Mouse (Mus musculus) limb, embryonic 11.5 days (tissue): ENCODE measurements around the gene Epha4. TPM values are rescaled to one million over a fixed set of nuclear protein-coding genes. Genes with fewer than 3 reads are reported as not detected.

Experiments
- ATAC-seq: fragments of 200-750 bp; cut with Nextera tagmentation; 2 replicates; pipeline ENCODE4 v1.8.0; 2017; ENCODE audit warnings: low read depth; ENCODE audit not compliant: insufficient number of reproducible peaks, low FRiP score, low TSS enrichment
- DNase-seq: peaks from one replicate; pipeline ENCODE4 v3.0.0-alpha.2; 2015; ENCODE audit warnings: low spot score
- H3K27ac ChIP-seq: fragments of 300-500 bp; sonication (generic); replicated peaks from 2 replicates; pipeline ENCODE4 v1.5.1; 2014; ENCODE audit warnings: low read depth, mild to moderate bottlenecking, low read length
- H3K27me3 ChIP-seq: fragments of 300-500 bp; sonication (generic); 2 replicates; pipeline ENCODE4 v1.6.1; 2014; ENCODE audit warnings: mild to moderate bottlenecking, low read length, mixed read lengths; ENCODE audit not compliant: control insufficient read depth, insufficient read depth
- H3K36me3 ChIP-seq: fragments of 300-500 bp; sonication (generic); 2 replicates; pipeline ENCODE4 v1.6.1; 2014; ENCODE audit warnings: mild to moderate bottlenecking, low read length, moderate library complexity, mixed read lengths; ENCODE audit not compliant: control insufficient read depth, insufficient read depth
- H3K4me1 ChIP-seq: fragments of 300-500 bp; sonication (generic); 2 replicates; pipeline ENCODE4 v1.6.1; 2014; ENCODE audit warnings: low read length, mixed read lengths; ENCODE audit not compliant: control insufficient read depth, insufficient read depth
- H3K4me2 ChIP-seq: fragments of 300-500 bp; sonication (generic); 2 replicates; pipeline ENCODE4 v1.6.1; 2014; ENCODE audit warnings: low read depth, mild to moderate bottlenecking, moderate library complexity; ENCODE audit not compliant: severe bottlenecking
- H3K4me3 ChIP-seq: fragments of 300-500 bp; sonication (generic); 2 replicates; pipeline ENCODE4 v1.5.1; 2014; ENCODE audit warnings: low read depth, low read length
- H3K9ac ChIP-seq: fragments of 300-500 bp; sonication (generic); 2 replicates; pipeline ENCODE4 v1.6.1; 2014; ENCODE audit warnings: mild to moderate bottlenecking, low read length
- H3K9me3 ChIP-seq: fragments of 300-500 bp; sonication (generic); 2 replicates; pipeline ENCODE4 v1.6.1; 2016; ENCODE audit warnings: low read length; ENCODE audit not compliant: control insufficient read depth
- WGBS: fragments of 180-500 bp; shearing (Covaris S2); extraction: QIAGEN DNeasy Blood & Tissue Kit; methylation state at CpG from one replicate; pipeline ENCODE4 v1.1.7; 2014; 5-methylcytosine and 5-hydroxymethylcytosine counted together
- polyA plus RNA-seq: library from polyadenylated mRNA; unstranded; fragments of >200 nt; fragmentation: Nextera tagmentation; extraction: Ambion mirVana; gene quantifications from 2 replicates; pipeline ENCODE4 v1.2.1, GENCODE M21; 2014

Epha4 gene
- polyA plus RNA-seq, 1 experiment from 2014 or later: 41.9 TPM

DNA sequence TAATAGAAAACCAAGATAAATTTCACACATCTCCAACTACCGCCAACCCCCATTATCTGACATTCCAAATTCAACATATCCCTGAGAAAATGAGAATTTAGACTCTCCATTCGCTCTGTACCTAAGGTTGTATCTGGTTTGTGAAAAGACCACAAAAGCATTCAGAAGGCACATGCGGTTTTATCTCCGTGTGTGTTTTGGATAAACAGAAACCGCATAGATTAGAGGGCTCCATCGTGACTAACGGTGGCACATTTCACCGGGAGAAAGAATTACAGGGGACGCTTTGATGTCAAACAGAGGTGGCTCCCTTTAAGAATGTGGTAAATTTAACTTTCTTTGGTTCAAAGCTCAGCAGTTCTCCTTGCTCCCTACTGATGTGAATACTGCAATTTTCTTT, 107.5 kb downstream of the Epha4 start:
- ATAC-seq (no peak), DNase-seq (no peak)
- peaks cover 22% of the 10 kb centered on the region for H3K4me1 ChIP-seq
- H3K9me3 ChIP-seq: no peaks in the 10 kb centered on the region
- no peak overlapping the region for H3K4me3 ChIP-seq
- WGBS: 21% methylated on average over 9 of the region's 9 CpGs
- H3K36me3 ChIP-seq: no peaks in the 10 kb centered on the region
- H3K9ac ChIP-seq: no peak overlapping the region
- no peaks in the 10 kb centered on the region for H3K27me3 ChIP-seq
- no peak overlapping the region for H3K27ac ChIP-seq
- no peak overlapping the region for H3K4me2 ChIP-seq

DNA sequence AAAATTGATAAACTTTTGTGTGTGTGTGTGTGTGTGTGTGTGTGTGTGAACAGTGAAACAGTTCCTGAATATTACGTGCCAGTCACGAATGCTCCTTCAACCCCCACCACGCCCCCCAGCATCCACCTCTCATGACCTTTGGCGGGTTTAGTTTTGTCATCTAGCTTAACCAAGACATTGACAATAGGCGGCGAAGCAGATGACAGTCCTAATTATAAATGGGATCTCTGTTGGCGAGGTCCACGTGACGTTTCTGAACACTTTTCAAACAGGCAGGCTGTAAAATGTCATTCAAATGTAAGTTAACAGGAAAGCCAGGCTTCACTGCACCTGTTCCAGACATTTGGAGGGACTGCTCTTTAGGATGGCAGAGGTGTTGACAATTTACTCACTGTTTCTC, 108.3 kb downstream of the Epha4 start:
- Histone ChIP-seq H3K4me3 (no peak overlapping the region), H3K27me3 (no peaks in the 10 kb centered on the region), H3K4me2 (no peak overlapping the region), H3K4me1 (peaks cover 22% of the 10 kb centered on the region), H3K36me3 (no peaks in the 10 kb centered on the region), H3K9ac (no peak overlapping the region), H3K9me3 (no peaks in the 10 kb centered on the region), H3K27ac (no peak overlapping the region)
- ATAC-seq (no peak), DNase-seq (no peak)
- 76% methylated on average over 9 of the region's 9 CpGs for WGBS

DNA sequence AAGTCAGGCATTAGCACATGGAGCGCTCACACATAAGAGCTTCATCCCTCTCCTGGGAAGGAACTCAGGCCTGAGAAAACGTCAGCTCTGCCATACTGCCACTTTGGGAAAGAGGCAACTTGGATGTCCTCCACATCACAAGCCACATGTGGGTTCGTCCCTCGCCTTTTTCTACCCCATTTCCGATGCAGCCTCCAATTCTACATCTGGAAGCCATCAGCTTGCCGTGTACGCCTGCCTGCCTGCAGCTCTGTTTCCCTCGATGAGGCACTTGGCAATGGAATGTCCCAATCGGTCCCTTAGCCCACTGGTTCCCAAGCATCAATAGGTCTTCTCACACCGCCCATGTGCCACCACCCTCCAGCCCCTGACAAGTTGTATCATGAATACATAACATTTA, 110.4 kb downstream of the Epha4 start:
- no peaks in the 10 kb centered on the region for H3K36me3 ChIP-seq
- H3K27ac ChIP-seq: no peak overlapping the region
- WGBS: 25% methylated on average over 10 of the region's 10 CpGs
- DNase-seq (peak; percentile 69), ATAC-seq (no peak)
- H3K4me1 ChIP-seq: peaks cover 22% of the 10 kb centered on the region
- H3K4me3 ChIP-seq: no peak overlapping the region
- H3K27me3 ChIP-seq: no peaks in the 10 kb centered on the region
- H3K9ac ChIP-seq: no peak overlapping the region
- H3K9me3 ChIP-seq: no peaks in the 10 kb centered on the region
- no peak overlapping the region; the same call in 1 of the 2 replicates for H3K4me2 ChIP-seq

DNA sequence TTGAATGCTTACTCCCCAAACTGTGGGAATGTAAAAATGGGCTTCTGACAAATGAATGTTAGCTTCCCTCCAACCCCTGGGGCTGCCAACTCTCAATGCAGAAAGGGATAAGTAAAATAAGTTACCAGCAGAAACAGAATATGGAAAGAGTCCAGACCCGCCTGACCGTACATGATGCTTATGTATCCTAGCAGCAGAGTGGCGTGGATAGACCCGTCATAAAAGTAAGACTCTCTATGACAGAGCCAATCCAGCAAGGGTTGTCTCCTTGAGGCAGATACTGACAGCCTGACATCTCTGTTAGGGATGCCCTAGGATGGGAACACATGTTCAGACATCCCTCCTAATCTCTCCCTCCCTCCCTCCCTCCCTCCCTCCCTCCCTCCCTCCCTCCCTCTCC, 111.9 kb downstream of the Epha4 start:
- DNase-seq (no peak), ATAC-seq (no peak)
- no peak overlapping the region for H3K4me3 ChIP-seq
- H3K36me3 ChIP-seq: no peaks in the 10 kb centered on the region
- no peaks in the 10 kb centered on the region for H3K9me3 ChIP-seq
- no peak overlapping the region for H3K4me2 ChIP-seq
- 82% methylated on average over 4 of the region's 4 CpGs for WGBS
- no peak overlapping the region for H3K27ac ChIP-seq
- H3K27me3 ChIP-seq: no peaks in the 10 kb centered on the region
- H3K4me1 ChIP-seq: peaks cover 18% of the 10 kb centered on the region
- H3K9ac ChIP-seq: no peak overlapping the region

DNA sequence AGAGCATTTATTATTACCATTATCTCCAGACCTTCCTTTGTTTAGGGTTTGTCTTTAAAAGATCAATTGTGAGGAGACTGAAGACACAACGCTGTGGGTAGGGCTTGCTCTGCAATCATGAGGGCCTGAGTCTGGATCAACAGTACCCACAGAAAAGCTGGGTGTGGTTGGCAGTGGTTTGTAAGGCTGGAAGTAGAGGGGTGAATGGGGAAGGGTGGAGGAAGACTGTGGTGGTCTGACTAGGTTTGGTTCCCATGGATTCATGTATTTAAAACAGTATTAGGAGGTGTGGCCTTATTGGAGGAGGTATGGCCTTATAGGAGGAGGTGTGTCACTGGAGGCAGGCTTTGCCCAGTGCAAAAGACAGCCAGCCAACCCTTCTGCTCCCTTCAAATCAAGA, 113.4 kb downstream of the Epha4 start:
- H3K4me2 ChIP-seq: no peak overlapping the region
- H3K36me3 ChIP-seq: no peaks in the 10 kb centered on the region
- H3K27ac ChIP-seq: no peak overlapping the region
- H3K9ac ChIP-seq: no peak overlapping the region
- 77% methylated on average over 1 of the region's 1 CpGs for WGBS
- no peaks in the 10 kb centered on the region for H3K27me3 ChIP-seq
- no peak overlapping the region for H3K4me3 ChIP-seq
- H3K4me1 ChIP-seq: peaks cover 14% of the 10 kb centered on the region
- no peak for ATAC-seq
- no peak for DNase-seq
- no peaks in the 10 kb centered on the region for H3K9me3 ChIP-seq

DNA sequence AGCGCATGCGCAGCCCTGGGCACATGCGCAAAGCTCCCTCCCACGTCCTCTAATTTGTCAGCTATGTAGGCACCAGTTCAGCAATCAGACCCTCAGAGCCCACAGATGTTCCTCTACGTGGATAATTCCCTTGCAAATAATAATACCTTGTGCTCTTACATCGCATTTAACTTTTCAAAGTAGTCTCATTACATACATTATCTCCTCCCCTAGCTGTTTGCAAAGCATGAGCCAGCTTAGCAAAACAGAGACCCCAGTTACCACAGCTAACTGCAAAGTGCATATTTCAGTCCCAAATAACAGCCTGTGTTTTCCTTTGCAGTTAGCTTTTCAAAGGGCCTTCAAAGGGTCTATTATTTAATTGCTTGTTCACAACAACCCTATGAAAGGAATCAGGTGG, 123.3 kb downstream of the Epha4 start:
- no peaks in the 10 kb centered on the region for H3K27me3 ChIP-seq
- peaks cover 8% of the 10 kb centered on the region; the same call in 1 of the 2 replicates for H3K4me1 ChIP-seq
- no peaks in the 10 kb centered on the region for H3K9me3 ChIP-seq
- H3K27ac ChIP-seq: no peak overlapping the region
- ATAC-seq: no peak
- WGBS: 83% methylated on average over 6 of the region's 6 CpGs
- no peaks in the 10 kb centered on the region; the same call in 1 of the 2 replicates for H3K36me3 ChIP-seq
- H3K4me3 ChIP-seq: no peak overlapping the region
- H3K4me2 ChIP-seq: no peak overlapping the region
- H3K9ac ChIP-seq: no peak overlapping the region
- DNase-seq: no peak

DNA sequence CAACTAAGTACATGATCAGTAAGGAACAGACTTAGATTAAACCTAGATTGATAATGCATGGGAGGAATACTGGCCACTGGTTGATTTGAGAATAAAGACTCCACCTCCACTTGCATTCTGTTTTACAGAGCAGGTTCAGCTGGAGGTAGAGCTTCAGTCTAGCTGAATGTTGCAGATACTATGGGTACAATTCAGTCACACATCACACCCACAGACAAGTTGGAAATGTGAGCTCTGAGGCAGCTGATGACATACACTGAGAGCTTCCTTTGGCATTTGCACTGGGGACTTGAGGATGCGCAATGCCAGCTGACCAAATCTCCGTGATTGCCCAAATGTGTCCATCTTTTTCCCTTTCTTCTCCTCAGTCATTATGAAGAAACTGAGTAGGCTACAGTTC, 125.8 kb downstream of the Epha4 start:
- peaks cover 12% of the 10 kb centered on the region; the same call in 1 of the 2 replicates for H3K4me1 ChIP-seq
- H3K9me3 ChIP-seq: no peaks in the 10 kb centered on the region
- no peak overlapping the region for H3K27ac ChIP-seq
- H3K36me3 ChIP-seq: peaks cover 2% of the 10 kb centered on the region; the same call in 1 of the 2 replicates
- H3K4me2 ChIP-seq: no peak overlapping the region
- H3K27me3 ChIP-seq: no peaks in the 10 kb centered on the region
- no peak overlapping the region for H3K9ac ChIP-seq
- no peak overlapping the region for H3K4me3 ChIP-seq
- DNase-seq (no peak), ATAC-seq (no peak)
- 96% methylated on average over 2 of the region's 2 CpGs for WGBS

DNA sequence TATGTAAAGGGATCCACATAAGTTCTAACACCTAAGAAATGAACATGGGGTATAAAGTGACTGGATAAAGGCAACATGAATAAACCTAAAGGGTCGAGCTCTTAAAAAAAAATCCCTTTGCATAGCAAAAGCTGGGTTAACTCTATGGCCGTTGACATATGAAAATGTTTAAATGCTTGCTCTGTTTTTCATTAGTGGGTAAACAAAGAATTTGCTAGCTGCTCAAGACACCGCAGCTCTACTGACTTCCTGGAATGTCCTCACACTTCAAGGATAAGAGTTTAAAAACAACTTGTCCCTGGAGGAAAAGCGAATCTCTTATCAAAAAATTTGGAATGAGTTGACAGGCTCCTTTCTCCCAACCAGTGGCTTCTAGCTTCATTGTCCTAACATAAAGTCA, 126.3 kb downstream of the Epha4 start:
- Histone ChIP-seq H3K9ac (no peak overlapping the region), H3K36me3 (peaks cover 2% of the 10 kb centered on the region; the same call in 1 of the 2 replicates), H3K27ac (no peak overlapping the region), H3K4me1 (peaks cover 12% of the 10 kb centered on the region; the same call in 1 of the 2 replicates), H3K27me3 (no peaks in the 10 kb centered on the region), H3K4me3 (no peak overlapping the region), H3K9me3 (no peaks in the 10 kb centered on the region), H3K4me2 (no peak overlapping the region)
- DNase-seq (no peak), ATAC-seq (no peak)
- 25% methylated on average over 4 of the region's 4 CpGs for WGBS

DNA sequence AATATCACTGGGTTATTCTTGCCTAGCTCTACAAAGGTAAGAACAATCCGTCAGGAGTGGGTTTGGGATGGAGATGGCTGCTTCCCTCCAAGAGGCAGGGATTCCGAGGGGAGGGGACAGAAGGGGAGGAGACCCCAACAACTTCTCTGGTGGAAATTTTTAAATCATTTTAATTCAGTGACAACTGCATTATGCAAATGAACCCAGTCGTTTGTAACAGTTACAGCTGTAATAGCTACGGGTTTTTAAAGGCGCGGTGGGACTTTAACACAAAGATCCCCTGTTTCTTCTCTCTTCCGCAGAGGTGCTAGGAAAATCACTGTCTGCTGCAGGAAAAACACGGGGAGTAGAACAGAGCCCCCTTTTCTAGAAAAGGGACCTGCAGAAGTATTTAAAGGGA, 129.3 kb downstream of the Epha4 start:
- ATAC-seq (no peak), DNase-seq (no peak)
- Histone ChIP-seq H3K4me2 (no peak overlapping the region), H3K27ac (no peak overlapping the region), H3K4me3 (no peak overlapping the region), H3K4me1 (peaks cover 12% of the 10 kb centered on the region; the same call in 1 of the 2 replicates), H3K9me3 (no peaks in the 10 kb centered on the region), H3K36me3 (peaks cover 6% of the 10 kb centered on the region; the same call in 1 of the 2 replicates), H3K27me3 (no peaks in the 10 kb centered on the region), H3K9ac (no peak overlapping the region)
- 78% methylated on average over 8 of the region's 8 CpGs for WGBS
